Mouse (Mus musculus): Measurements from ENCODE around the gene S100a1.

- no peak for TF ChIP-seq POLR2A (IDR thresholded peaks at IDR 0.05; ENCODE audit: insufficient read length, low read depth)
- no peak for TF ChIP-seq MAX (IDR thresholded peaks at IDR 0.05; ENCODE audit: low read depth)
- no peak for TF ChIP-seq MYOD1 (IDR thresholded peaks at IDR 0.05; ENCODE audit: control insufficient read depth in 1 of 3, insufficient read length in 2 of 3, low read depth in 2 of 3)
- TF ChIP-seq SRF (IDR thresholded peaks at IDR 0.05; ENCODE audit: control insufficient read depth, insufficient read length, low read depth), result no peak
- no peak for TF ChIP-seq POLR2AphosphoS2 (IDR thresholded peaks at IDR 0.05; ENCODE audit: insufficient read length, low read depth)
These were observed 1.6 kb upstream of the S100a1 start for GRCm38 (mm10) chr3:90515789-90516188.
